Mouse (Mus musculus) ES-E14 (cell line): ENCODE measurements around the gene Hnrnpll. TPM values are rescaled to one million over a fixed set of nuclear protein-coding genes. Genes with fewer than 3 reads are reported as not detected.
"Not testable (repeated sequence)": the region's sequence is repeated elsewhere in the genome, so short reads cannot be mapped to it uniquely, and the experiment has no call there.

Source experiments
- DNase-seq: peaks from one replicate; pipeline ENCODE4 v3.0.0-alpha.2; 2013; ENCODE audit warnings: low read depth, low spot score
- H3K27ac ChIP-seq: 2 replicates; pipeline ENCODE4 v1.5.1; 2012; ENCODE audit warnings: low read depth, mild to moderate bottlenecking, low read length, moderate library complexity, mixed read lengths; ENCODE audit not compliant: poor library complexity, insufficient read depth, severe bottlenecking
- H3K36me3 ChIP-seq: 2 replicates; pipeline ENCODE4 v1.6.1; 2012; ENCODE audit warnings: mild to moderate bottlenecking, low read length, moderate library complexity, mixed read lengths; ENCODE audit not compliant: control insufficient read depth, poor library complexity, insufficient read depth, severe bottlenecking
- H3K4me1 ChIP-seq, 2 experiments: fragments of 150-350 bp in 1 of 2; sonication (generic) in 1 of 2; 2 replicates each; pipeline ENCODE4 v1.6.1; 2012; ENCODE audit warnings: low read length in 2 of 2, mild to moderate bottlenecking in 1 of 2, mixed read lengths in 1 of 2; ENCODE audit not compliant: control insufficient read depth in 2 of 2, insufficient read depth in 2 of 2, poor library complexity in 1 of 2
- H3K4me3 ChIP-seq, 2 experiments: fragments of 150-350 bp in 1 of 2; sonication (generic) in 1 of 2; 2 replicates each; pipeline ENCODE4 v1.5.1; 2012; ENCODE audit warnings: low read length in 2 of 2, low read depth in 1 of 2, mild to moderate bottlenecking in 1 of 2, mixed read lengths in 1 of 2; ENCODE audit not compliant: insufficient read depth in 1 of 2, poor library complexity in 1 of 2, severe bottlenecking in 1 of 2
- H3K9ac ChIP-seq: 2 replicates; pipeline ENCODE4 v1.6.1; 2012; ENCODE audit warnings: low read depth, mild to moderate bottlenecking, low read length, mixed read lengths; ENCODE audit not compliant: poor library complexity, insufficient read depth, severe bottlenecking
- H3K9me3 ChIP-seq: fragments of 150-350 bp; sonication (generic); 2 replicates; pipeline ENCODE4 v1.6.1; 2012; ENCODE audit warnings: low read depth, mild to moderate bottlenecking, low read length; ENCODE audit not compliant: control insufficient read depth, insufficient read depth
- CHD2 ChIP-seq: IDR thresholded peaks from 2 replicates; pipeline ENCODE4 v1.6.1; 2014; ENCODE audit warnings: mild to moderate bottlenecking, low read depth, low read length, inconsistent platforms
- HCFC1 ChIP-seq: IDR thresholded peaks from 2 replicates; pipeline ENCODE4 v1.6.1; 2012; ENCODE audit warnings: low read length, inconsistent platforms, borderline replicate concordance; ENCODE audit not compliant: insufficient read depth
- MAFK ChIP-seq: IDR thresholded peaks from 2 replicates; pipeline ENCODE4 v1.6.1; 2014; ENCODE audit warnings: mild to moderate bottlenecking, low read depth, low read length, inconsistent platforms; ENCODE audit not compliant: insufficient read depth
- ZC3H11A ChIP-seq: IDR thresholded peaks from 2 replicates; pipeline ENCODE4 v1.6.1; 2012; ENCODE audit warnings: low read depth, mild to moderate bottlenecking, inconsistent platforms, low read length, borderline replicate concordance
- ZNF384 ChIP-seq: IDR thresholded peaks from 2 replicates; pipeline ENCODE4 v1.6.1; 2012; ENCODE audit warnings: low read depth, low read length, inconsistent platforms
- in situ Hi-C, 2 experiments: fragments of 600-800 bp; cut with MboI; formaldehyde crosslinking; loops; one replicate each; pipeline ENCODE4 v1.15.1; 2025; ENCODE audit warnings: low sequenced_read_pairs in 2 of 2, inconsistent platforms in 1 of 2; ENCODE audit not compliant: unreplicated experiment in 2 of 2
- total RNA-seq: library from RNA; depleted of rRNA; stranded (reverse); fragments of 300-350 nt; gene quantifications from 2 replicates; pipeline ENCODE4 v1.2.3, GENCODE M21; 2012

Hnrnpll gene
- total RNA-seq, 1 experiment: 40.9 TPM

- H3K9ac ChIP-seq: no peak overlapping the region
- TF ChIP-seq ZC3H11A (no peak), HCFC1 (no peak)
- in situ Hi-C loops: loop anchor here (10.0 kb wide), 1 partner anchor 170 kb away; no protein-coding TSS in a partner anchor
- H3K27ac ChIP-seq: no peak overlapping the region
- H3K36me3 ChIP-seq: no peaks in the 10 kb centered on the region
- peaks cover 0 to 7% of the 10 kb centered on the region in 2 experiments; a peak in 1 of 4 replicates for H3K4me1 ChIP-seq
- no peaks in the 10 kb centered on the region for H3K9me3 ChIP-seq
- H3K4me3 ChIP-seq: no peak overlapping the region
- no peak for DNase-seq
Observed at GRCm38 (mm10) chr17:80014361-80014809, 47.7 kb downstream of the Hnrnpll start.

GRCm38 (mm10) chr17:80009926-80010325, 52.2 kb downstream of the Hnrnpll start:
- no peaks in the 10 kb centered on the region for H3K36me3 ChIP-seq
- H3K27ac ChIP-seq: no peak overlapping the region
- DNase-seq: no peak
- peak overlapping the region; percentile 32; the same call in 1 of the 2 replicates for H3K9ac ChIP-seq
- in situ Hi-C loops: loop anchor here (10.0 kb wide), 1 partner anchor 175 kb away; no protein-coding TSS in a partner anchor
- TF ChIP-seq MAFK (no peak), CHD2 (no peak), HCFC1 (no peak), ZNF384 (no peak), ZC3H11A (no peak)
- no peak overlapping the region for H3K4me3 ChIP-seq
- H3K9me3 ChIP-seq: no peaks in the 10 kb centered on the region
- H3K4me1 ChIP-seq: 0 out of 4 replicates have a peak, but pooled peaks cover 1 to 10% of the 10 kb centered on the region in 2 experiments

GRCm38 (mm10) chr17:80008847-80009246, 53.3 kb downstream of the Hnrnpll start:
- H3K4me3 ChIP-seq: no peak overlapping the region
- no peak for DNase-seq
- H3K9me3 ChIP-seq: no peaks in the 10 kb centered on the region
- TF ChIP-seq CHD2 (no peak), ZC3H11A (no peak), MAFK (no peak), HCFC1 (no peak), ZNF384 (no peak)
- H3K4me1 ChIP-seq: peaks cover 6 to 10% of the 10 kb centered on the region in 2 experiments; a peak in 1 of 4 replicates
- in situ Hi-C loops: no loop called here
- H3K9ac ChIP-seq: no peak overlapping the region
- H3K27ac ChIP-seq: 0 out of 2 replicates have a peak overlapping the region, but pooled peaks have one; percentile 6
- no peaks in the 10 kb centered on the region for H3K36me3 ChIP-seq

GRCm38 (mm10) chr17:80004345-80005239, 57.5 kb downstream of the Hnrnpll start:
- Histone ChIP-seq H3K4me3 (no peak overlapping the region), H3K9me3 (no peaks in the 10 kb centered on the region), H3K4me1 (peaks cover 6 to 7% of the 10 kb centered on the region in 2 experiments; a peak in 1 of 4 replicates), H3K36me3 (no peaks in the 10 kb centered on the region), H3K9ac (no peak overlapping the region), H3K27ac (no peak overlapping the region)
- TF ChIP-seq MAFK (no peak), ZC3H11A (peak; percentile 73; the same call in 1 of the 2 replicates)
- DNase-seq: no peak
- in situ Hi-C loops: no loop called here

GRCm38 (mm10) chr17:80003851-80004250, 58.3 kb downstream of the Hnrnpll start:
- H3K27ac ChIP-seq, H3K4me1 ChIP-seq, in situ Hi-C loops, H3K9me3 ChIP-seq, H3K4me3 ChIP-seq, H3K36me3 ChIP-seq, DNase-seq, H3K9ac ChIP-seq: not testable (repeated sequence)
